In genomic region chr10:18845711-18846110, GRCm38 (mm10) we compare ENCODE assay signal across 10 mouse cellular contexts. TPM values are rescaled to one million over a fixed set of nuclear protein-coding genes. Genes with fewer than 3 reads are reported as not detected.
DNase-seq lines count a peak whose midpoint lies in the region; ATAC-seq and TF ChIP-seq lines count a peak whose summit lies in the region.
"Had no signal": no experiment of that assay in that cellular context is flagged by ENCODE, and none has a peak within 500 bp of the region (broad histone marks: within the 10 kb centered on the region; RNA-seq: fewer than 3 reads in every experiment).

No protein-coding gene starts in this region.

- no peak for ATAC-seq in liver, embryonic 14.5 days (ENCODE audit: insufficient read depth)
- ATAC-seq in stomach, postnatal 0 days (ENCODE audit: low FRiP score, low TSS enrichment) = no peak

- WGBS in liver, embryonic 14.5 days (ENCODE audit: insufficient replicate concordance) = 23% methylated on average over 4 of the region's 4 CpGs
- 42% methylated on average over 4 of the region's 4 CpGs for WGBS in stomach, postnatal 0 days

- no peaks in the 10 kb centered on the region; a peak in 1 of 4 replicates for H3K4me1 ChIP-seq in liver, embryonic 14.5 days (replicated peaks; ENCODE audit: control insufficient read depth in 2 of 2, insufficient read depth in 2 of 2, low read length in 1 of 2)
- H3K4me1 ChIP-seq in stomach, postnatal 0 days (replicated peaks; ENCODE audit: control insufficient read depth, insufficient read depth) = no peaks in the 10 kb centered on the region

- H3K36me3 ChIP-seq in liver, embryonic 14.5 days (replicated peaks; ENCODE audit: control insufficient read depth, insufficient read depth, low read depth) = no peaks in the 10 kb centered on the region
- no peaks in the 10 kb centered on the region for H3K36me3 ChIP-seq in stomach, postnatal 0 days (ENCODE audit: control insufficient read depth, insufficient read depth, low read length)

- no peak overlapping the region for H3K9ac ChIP-seq in liver, embryonic 14.5 days (replicated peaks)
- H3K9ac ChIP-seq in stomach, postnatal 0 days (ENCODE audit: low read length) = peak overlapping the region; percentile 85

- DNase-seq in heart, adult 11 months = peak; percentile 4
- no peak for DNase-seq in heart, adult 9 months (ENCODE audit: low spot score in 2 of 2)
- DNase-seq in urinary bladder, postnatal 14 days (ENCODE audit: low spot score) = peak; percentile 19
- no peak for DNase-seq in urinary bladder, postnatal 36 days (ENCODE audit: low spot score in 2 of 2)
- DNase-seq in liver, embryonic 14.5 days (ENCODE audit: low read depth in 3 of 3, low spot score in 3 of 3) = no peak
- DNase-seq in stomach, postnatal 0 days (ENCODE audit: low spot score) = peak; percentile 49
- DNase-seq in thymus, postnatal 36 days = no peak
- DNase-seq in right cerebral cortex, postnatal 25 days = no peak
- DNase-seq: cerebellum, adult 8-10 months; kidney, postnatal 10 days had no signal

- no peak for TF ChIP-seq EP300 in liver, embryonic 14.5 days (IDR thresholded peaks at IDR 0.05; ENCODE audit: low read depth)
- TF ChIP-seq EP300 in stomach, postnatal 0 days (optimal IDR thresholded peaks at IDR 0.05) = no peak

- peak overlapping the region; percentile 67 for H3K4me2 ChIP-seq in liver, embryonic 14.5 days (ENCODE audit: low read depth)
- H3K4me2 ChIP-seq in stomach, postnatal 0 days (replicated peaks; ENCODE audit: low read depth) = peak overlapping the region; percentile 42

- TF ChIP-seq CTCF in liver, embryonic 14.5 days (IDR thresholded peaks at IDR 0.05; ENCODE audit: low read depth) = no peak
- TF ChIP-seq CTCF in stomach, postnatal 0 days (IDR thresholded peaks at IDR 0.05; ENCODE audit: low read depth) = no peak

- peak overlapping the region in 1 of 2 experiments; percentile 56; a peak in 2 of 4 replicates for H3K4me3 ChIP-seq in liver, embryonic 14.5 days (ENCODE audit: insufficient read depth in 1 of 2, low read depth in 2 of 2, low read length in 2 of 2)
- peak overlapping the region; percentile 57 for H3K4me3 ChIP-seq in stomach, postnatal 0 days (ENCODE audit: low read depth, low read length)

- peaks cover 17% of the 10 kb centered on the region for H3K27me3 ChIP-seq in liver, embryonic 14.5 days (ENCODE audit: control insufficient read depth, insufficient read depth, low read length)
- H3K27me3 ChIP-seq in stomach, postnatal 0 days (ENCODE audit: control insufficient read depth, insufficient read depth, low read length) = no peaks in the 10 kb centered on the region

- H3K9me3 ChIP-seq in liver, embryonic 14.5 days (ENCODE audit: control insufficient read depth, low read length) = no peaks in the 10 kb centered on the region
- H3K9me3 ChIP-seq in stomach, postnatal 0 days (ENCODE audit: control insufficient read depth, low read length) = no peaks in the 10 kb centered on the region

- no peak overlapping the region for H3K27ac ChIP-seq in liver, embryonic 14.5 days
- peak overlapping the region; percentile 97 for H3K27ac ChIP-seq in stomach, postnatal 0 days (replicated peaks)

RNA-seq across cellular contexts. Expression of gene Perp, which starts 0.9 kb away (rescaled TPM):
- polyA plus RNA-seq in liver, embryonic 14.5 days (2012; rRNA removed) = 6.5 and 7.5 TPM in 2 replicates
- polyA plus RNA-seq in liver, embryonic 14.5 days (2014; fragmentation: Nextera tagmentation; extraction: Ambion mirVana) = 14.6 and 15.7 TPM in 2 replicates
- 1,093 and 1,120 TPM in 2 replicates for polyA plus RNA-seq in stomach, postnatal 0 days (2015; fragmentation: Nextera tagmentation; extraction: Ambion mirVana)

RNA-seq across cellular contexts. Expression of gene Gm4922, which starts 59.1 kb away (rescaled TPM):
- not detected in 2 replicates for polyA plus RNA-seq in liver, embryonic 14.5 days (2012; rRNA removed)
- not detected in 2 replicates for polyA plus RNA-seq in liver, embryonic 14.5 days (2014; fragmentation: Nextera tagmentation; extraction: Ambion mirVana)
- 0.05 and 0.08 TPM in 2 replicates for polyA plus RNA-seq in stomach, postnatal 0 days (2015; fragmentation: Nextera tagmentation; extraction: Ambion mirVana)

Comparison
In these comparisons a context has a peak if more than half of its experiments do, and no peak if none do; other contexts are left out.
1. DNase-seq: peak in heart, adult 11 months (single experiment), urinary bladder, postnatal 14 days (single experiment) and stomach, postnatal 0 days (single experiment); none in heart, adult 9 months (0 of 2), urinary bladder, postnatal 36 days (0 of 2), liver, embryonic 14.5 days (0 of 3), thymus, postnatal 36 days (0 of 2) and right cerebral cortex, postnatal 25 days (single experiment).
2. RNA of gene Perp, which starts 0.9 kb away (polyA plus RNA-seq): 1,093 to 1,120 TPM in stomach, postnatal 0 days; 6.5 to 15.7 TPM in liver, embryonic 14.5 days; every median in the first group is over 10 times any median in the second.